Mouse (Mus musculus): Measurements from ENCODE around the gene Nt5e.

Nt5e gene

GRCm38 (mm10) chr9:88394852-88395251, 67.9 kb downstream of the Nt5e start:
- no peak for DNase-seq

- DNase-seq = no peak
Observed at GRCm38 (mm10) chr9:88398461-88398860, 71.5 kb downstream of the Nt5e start.

GRCm38 (mm10) chr9:88404088-88404487, 77.1 kb downstream of the Nt5e start:
- peak; percentile 2 to 7 for DNase-seq

GRCm38 (mm10) chr9:88404515-88404914, 77.5 kb downstream of the Nt5e start:
- DNase-seq = no peak

- no peak for DNase-seq
Observed at GRCm38 (mm10) chr9:88409978-88410377, 83.0 kb downstream of the Nt5e start.

- DNase-seq = no peak
Observed at GRCm38 (mm10) chr9:88416752-88417151, 89.8 kb downstream of the Nt5e start.

Data from kidney, postnatal 36 days (tissue).